Mouse (Mus musculus): Measurements from ENCODE around the gene Gm43517. TPM values are rescaled to one million over a fixed set of nuclear protein-coding genes. Genes with fewer than 3 reads are reported as not detected.

Gene Gm43517
- total RNA-seq, 2 experiments from 2014 or later, result 0.12 TPM; not detected in 1

DNA sequence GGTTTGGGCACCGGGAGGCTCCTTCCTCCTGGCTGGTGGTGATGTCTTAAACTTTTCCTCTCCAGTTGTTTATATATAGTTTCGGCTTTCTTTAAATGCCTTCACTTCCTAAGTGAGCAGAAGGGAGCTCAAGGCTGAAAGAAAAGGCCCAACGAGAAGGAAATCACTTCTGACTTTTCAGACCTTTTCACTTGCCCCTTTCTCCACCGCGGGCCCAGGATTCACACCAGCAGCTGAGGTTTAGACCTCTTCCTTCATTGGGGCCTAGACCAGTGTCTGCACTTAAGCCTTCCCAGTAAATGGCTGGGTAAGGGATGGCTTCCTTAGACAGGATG is 16.8 kb downstream of the Gm43517 start:
- DNase-seq, result no peak

GRCm38 (mm10) chr12:49409833-49410232 is 24.9 kb downstream of the Gm43517 start:
- no peak for DNase-seq

DNA sequence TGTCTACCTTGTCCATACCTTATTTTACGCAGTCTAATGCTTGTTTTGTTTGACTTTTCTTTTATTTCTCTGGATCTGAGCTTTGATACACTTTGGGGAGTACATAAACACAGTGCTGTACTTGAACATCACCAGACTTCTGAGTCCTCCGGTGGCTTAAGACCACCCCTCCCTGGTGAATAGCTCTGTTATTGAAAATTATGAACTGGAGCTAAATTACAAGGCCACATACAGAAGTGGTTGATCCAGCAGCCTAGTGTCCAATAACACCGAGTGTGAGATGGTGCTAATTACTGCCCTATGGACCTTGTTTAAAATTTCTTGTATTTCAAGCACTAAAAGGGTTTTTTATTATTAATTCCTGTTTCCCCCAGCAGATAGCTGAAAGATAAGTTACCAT is 33.0 kb downstream of the Gm43517 start:
- no peak for DNase-seq

Other genes starting within 250 kb of the Gm43517 start
- 1 to 10 TPM in 1 of 2 experiments, not detected in 1; 1.4 TPM for gene Foxg1, start 2.5 kb upstream of the Gm43517 start, total RNA-seq (2021)